Mouse (Mus musculus): Measurements from ENCODE around the gene Ammecr1. TPM values are rescaled to one million over a fixed set of nuclear protein-coding genes. Genes with fewer than 3 reads are reported as not detected.
A peak's percentile ranks its signal among the peaks of the same experiment; 100 is the strongest.

The Ammecr1 gene
- polyA plus RNA-seq, 1 experiment from 2014 or later: 12.8 TPM

GRCm38 (mm10) chrX:142829866-142830470 is 136.6 kb downstream of the Ammecr1 start:
- Histone ChIP-seq H3K27me3 (replicated peaks; ENCODE audit: control insufficient read depth, insufficient read depth, low read length) (no peaks in the 10 kb centered on the region), H3K36me3 (ENCODE audit: control insufficient read depth, insufficient read depth, low read length) (no peaks in the 10 kb centered on the region), H3K9ac (ENCODE audit: low read length) (no peak overlapping the region), H3K27ac (ENCODE audit: low read depth) (no peak overlapping the region), H3K9me3 (ENCODE audit: control insufficient read depth, low read length) (no peaks in the 10 kb centered on the region), H3K4me1 (replicated peaks; ENCODE audit: control insufficient read depth, insufficient read depth, low read length) (no peaks in the 10 kb centered on the region), H3K4me3 (ENCODE audit: low read depth, low read length) (no peak overlapping the region), H3K4me2 (ENCODE audit: low read length) (no peak overlapping the region)
- ATAC-seq (replicated peaks; ENCODE audit: low FRiP score, low TSS enrichment, low read depth) (no peak), DNase-seq (ENCODE audit: low spot score) (no peak)
- WGBS: 85% methylated on average over 12 of the region's 12 CpGs

DNA sequence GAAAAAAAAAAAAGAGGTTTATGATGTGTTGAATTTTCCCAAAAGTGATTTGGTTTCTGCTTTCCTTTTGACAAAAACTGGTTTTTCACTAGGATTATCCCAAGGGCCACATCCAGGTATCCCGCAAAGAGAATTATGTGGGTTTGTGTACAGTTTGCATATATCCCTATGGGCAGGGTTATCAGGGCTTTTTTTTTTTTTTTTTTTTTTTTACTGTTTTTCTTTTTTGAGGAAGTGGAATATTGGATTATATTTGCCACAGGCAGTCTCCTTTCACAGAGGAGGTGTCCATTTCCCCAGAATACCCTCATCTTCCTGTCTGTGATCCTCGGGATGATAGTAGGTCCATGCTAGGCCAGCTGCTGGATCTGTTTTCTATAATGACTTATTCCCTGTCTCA is 137.3 kb downstream of the Ammecr1 start:
- no peaks in the 10 kb centered on the region for H3K9me3 ChIP-seq (ENCODE audit: control insufficient read depth, low read length)
- no peak overlapping the region for H3K9ac ChIP-seq (ENCODE audit: low read length)
- WGBS: 88% methylated on average over 2 of the region's 2 CpGs

DNA sequence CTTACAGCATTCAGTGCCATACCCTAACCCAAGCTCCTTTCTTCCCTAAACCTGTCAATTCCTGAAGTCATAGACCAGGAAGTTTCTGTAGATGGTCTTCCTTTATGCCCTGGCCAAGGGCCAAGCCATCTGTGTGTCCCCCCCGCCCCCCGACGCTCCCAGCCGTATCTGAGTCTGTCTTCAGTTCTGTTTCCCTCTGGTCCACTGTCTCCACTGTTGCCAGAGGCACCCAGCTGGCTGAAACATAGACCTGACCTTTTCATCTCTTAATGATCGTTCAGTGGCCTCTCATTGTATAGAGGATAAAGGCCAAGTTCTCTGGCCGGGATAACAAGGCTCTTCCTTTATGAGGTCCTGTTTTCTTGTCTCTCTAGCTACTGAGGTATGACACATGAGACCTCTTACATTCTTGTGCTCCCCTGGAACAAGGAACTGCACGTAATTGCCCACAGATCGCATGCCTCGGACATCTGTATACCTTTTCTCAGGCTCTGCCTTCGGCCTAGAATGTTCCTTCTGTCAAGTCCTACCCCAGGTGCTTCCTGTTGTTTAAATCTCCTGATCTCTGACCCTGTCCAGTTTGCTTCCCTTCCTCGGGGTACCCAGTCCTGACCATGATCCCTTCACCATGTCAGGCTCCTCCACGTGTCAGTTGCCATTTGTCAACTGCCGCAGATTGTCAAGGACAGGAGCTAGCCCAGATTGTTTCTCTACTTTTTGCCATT is 138.2 kb downstream of the Ammecr1 start:
- Histone ChIP-seq H3K4me3 (ENCODE audit: low read depth, low read length) (no peak overlapping the region), H3K9ac (ENCODE audit: low read length) (no peak overlapping the region), H3K27ac (ENCODE audit: low read depth) (no peak overlapping the region), H3K4me2 (ENCODE audit: low read length) (no peak overlapping the region), H3K36me3 (ENCODE audit: control insufficient read depth, insufficient read depth, low read length) (no peaks in the 10 kb centered on the region), H3K4me1 (replicated peaks; ENCODE audit: control insufficient read depth, insufficient read depth, low read length) (no peaks in the 10 kb centered on the region), H3K9me3 (ENCODE audit: control insufficient read depth, low read length) (no peaks in the 10 kb centered on the region), H3K27me3 (replicated peaks; ENCODE audit: control insufficient read depth, insufficient read depth, low read length) (no peaks in the 10 kb centered on the region)
- DNase-seq (ENCODE audit: low spot score) (no peak), ATAC-seq (replicated peaks; ENCODE audit: low FRiP score, low TSS enrichment, low read depth) (no peak)
- 59% methylated on average over 13 of the region's 13 CpGs for WGBS

More for the DNA sequence above, 137.3 kb downstream of the Ammecr1 start:
- Histone ChIP-seq H3K4me1 (replicated peaks; ENCODE audit: control insufficient read depth, insufficient read depth, low read length) (no peaks in the 10 kb centered on the region), H3K27me3 (replicated peaks; ENCODE audit: control insufficient read depth, insufficient read depth, low read length) (no peaks in the 10 kb centered on the region), H3K36me3 (ENCODE audit: control insufficient read depth, insufficient read depth, low read length) (no peaks in the 10 kb centered on the region), H3K27ac (ENCODE audit: low read depth) (no peak overlapping the region), H3K4me2 (ENCODE audit: low read length) (no peak overlapping the region), H3K4me3 (ENCODE audit: low read depth, low read length) (no peak overlapping the region)
- DNase-seq (ENCODE audit: low spot score) (no peak), ATAC-seq (replicated peaks; ENCODE audit: low FRiP score, low TSS enrichment, low read depth) (no peak)

DNA sequence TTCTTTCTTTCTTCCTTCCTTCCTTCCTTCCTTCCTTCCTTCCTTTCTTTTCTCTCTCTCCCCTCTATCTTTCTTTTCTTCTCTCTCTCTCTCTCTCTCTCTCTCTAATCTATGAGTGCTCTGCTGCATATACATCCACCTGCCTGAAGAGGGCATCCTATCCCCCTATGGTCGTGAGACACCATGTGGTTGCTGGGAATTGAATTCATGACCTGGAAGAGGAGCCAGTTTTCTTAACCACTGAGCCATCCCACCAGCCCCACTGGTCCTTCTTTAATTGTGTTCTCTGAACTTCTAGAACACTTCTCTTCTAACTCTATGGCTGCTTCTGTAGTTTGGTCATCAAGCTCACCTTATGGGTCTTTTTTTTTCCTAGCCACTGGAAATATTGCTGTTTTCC is 138.9 kb downstream of the Ammecr1 start:
- H3K27ac ChIP-seq (ENCODE audit: low read depth): no peak overlapping the region
- no peak for ATAC-seq (replicated peaks; ENCODE audit: low FRiP score, low TSS enrichment, low read depth)
- DNase-seq (ENCODE audit: low spot score): no peak
- no peaks in the 10 kb centered on the region for H3K27me3 ChIP-seq (replicated peaks; ENCODE audit: control insufficient read depth, insufficient read depth, low read length)
- no peak overlapping the region for H3K4me2 ChIP-seq (ENCODE audit: low read length)
- H3K36me3 ChIP-seq (ENCODE audit: control insufficient read depth, insufficient read depth, low read length): no peaks in the 10 kb centered on the region
- H3K4me3 ChIP-seq (ENCODE audit: low read depth, low read length): no peak overlapping the region
- no peaks in the 10 kb centered on the region for H3K4me1 ChIP-seq (replicated peaks; ENCODE audit: control insufficient read depth, insufficient read depth, low read length)
- H3K9ac ChIP-seq (ENCODE audit: low read length): no peak overlapping the region
- H3K9me3 ChIP-seq (ENCODE audit: control insufficient read depth, low read length): no peaks in the 10 kb centered on the region
- WGBS: 50% methylated on average over 1 of the region's 1 CpGs

DNA sequence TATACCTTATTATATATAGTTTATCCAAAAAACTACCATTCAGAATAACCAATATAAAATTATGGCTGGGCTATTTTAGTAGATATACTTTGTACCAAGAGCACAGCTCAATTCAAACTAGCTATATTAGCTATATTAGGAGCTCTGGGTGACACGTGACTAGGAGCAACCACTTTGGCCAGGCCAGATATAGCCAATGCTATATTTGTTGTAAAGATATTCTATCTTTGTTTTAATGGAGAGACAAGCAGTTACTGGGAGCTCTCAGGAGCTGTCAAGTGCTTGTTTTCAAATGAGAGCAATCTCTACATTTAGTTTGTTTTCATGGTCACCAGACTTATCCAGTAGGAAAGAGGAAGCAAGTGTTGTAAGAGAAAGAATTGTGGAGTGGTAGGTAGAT is 141.2 kb downstream of the Ammecr1 start:
- H3K4me2 ChIP-seq (ENCODE audit: low read length): no peak overlapping the region
- ATAC-seq (replicated peaks; ENCODE audit: low FRiP score, low TSS enrichment, low read depth) (no peak), DNase-seq (ENCODE audit: low spot score) (no peak)
- H3K36me3 ChIP-seq (ENCODE audit: control insufficient read depth, insufficient read depth, low read length): no peaks in the 10 kb centered on the region
- H3K4me1 ChIP-seq (replicated peaks; ENCODE audit: control insufficient read depth, insufficient read depth, low read length): no peaks in the 10 kb centered on the region
- no peak overlapping the region for H3K27ac ChIP-seq (ENCODE audit: low read depth)
- H3K4me3 ChIP-seq (ENCODE audit: low read depth, low read length): no peak overlapping the region
- no peaks in the 10 kb centered on the region for H3K9me3 ChIP-seq (ENCODE audit: control insufficient read depth, low read length)
- WGBS: 67% methylated on average over 1 of the region's 1 CpGs
- no peaks in the 10 kb centered on the region for H3K27me3 ChIP-seq (replicated peaks; ENCODE audit: control insufficient read depth, insufficient read depth, low read length)
- no peak overlapping the region for H3K9ac ChIP-seq (ENCODE audit: low read length)

DNA sequence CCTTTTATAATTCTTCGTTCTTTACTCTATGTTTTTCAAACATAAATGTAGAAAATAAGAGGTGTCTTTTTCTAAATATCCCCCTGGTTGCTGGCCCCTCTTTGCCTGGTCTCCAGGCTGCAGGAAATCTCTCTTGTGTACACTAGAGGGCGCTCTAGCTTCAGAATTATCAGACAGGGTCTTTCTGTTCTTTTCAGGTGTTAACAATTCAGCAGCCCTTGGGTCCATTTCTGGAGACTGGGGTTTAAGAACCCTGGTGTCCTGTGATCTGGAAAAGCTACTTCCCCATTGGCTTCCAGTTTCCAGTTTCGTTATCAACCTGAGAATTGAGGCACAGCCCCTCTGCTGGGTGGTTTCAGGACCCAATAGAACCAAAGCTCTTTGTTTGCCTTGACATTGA is 144.7 kb downstream of the Ammecr1 start:
- H3K36me3 ChIP-seq (ENCODE audit: control insufficient read depth, insufficient read depth, low read length): no peaks in the 10 kb centered on the region
- DNase-seq (ENCODE audit: low spot score) (no peak), ATAC-seq (replicated peaks; ENCODE audit: low FRiP score, low TSS enrichment, low read depth) (no peak)
- H3K4me2 ChIP-seq (ENCODE audit: low read length): no peak overlapping the region
- WGBS: 38% methylated on average over 3 of the region's 3 CpGs
- no peaks in the 10 kb centered on the region for H3K4me1 ChIP-seq (replicated peaks; ENCODE audit: control insufficient read depth, insufficient read depth, low read length)
- no peak overlapping the region for H3K9ac ChIP-seq (ENCODE audit: low read length)
- H3K4me3 ChIP-seq (ENCODE audit: low read depth, low read length): no peak overlapping the region
- no peaks in the 10 kb centered on the region for H3K9me3 ChIP-seq (ENCODE audit: control insufficient read depth, low read length)
- no peak overlapping the region for H3K27ac ChIP-seq (ENCODE audit: low read depth)
- no peaks in the 10 kb centered on the region for H3K27me3 ChIP-seq (replicated peaks; ENCODE audit: control insufficient read depth, insufficient read depth, low read length)

- 76% methylated on average over 6 of the region's 6 CpGs for WGBS
- Histone ChIP-seq H3K9ac (ENCODE audit: low read length) (no peak overlapping the region), H3K4me3 (ENCODE audit: low read depth, low read length) (no peak overlapping the region), H3K9me3 (ENCODE audit: control insufficient read depth, low read length) (no peaks in the 10 kb centered on the region), H3K4me2 (ENCODE audit: low read length) (no peak overlapping the region), H3K36me3 (ENCODE audit: control insufficient read depth, insufficient read depth, low read length) (no peaks in the 10 kb centered on the region), H3K4me1 (replicated peaks; ENCODE audit: control insufficient read depth, insufficient read depth, low read length) (no peaks in the 10 kb centered on the region), H3K27ac (ENCODE audit: low read depth) (no peak overlapping the region), H3K27me3 (replicated peaks; ENCODE audit: control insufficient read depth, insufficient read depth, low read length) (no peaks in the 10 kb centered on the region)
- ATAC-seq (replicated peaks; ENCODE audit: low FRiP score, low TSS enrichment, low read depth) (no peak), DNase-seq (ENCODE audit: low spot score) (no peak)
Observed at GRCm38 (mm10) chrX:142821239-142821638, 145.3 kb downstream of the Ammecr1 start.

DNA sequence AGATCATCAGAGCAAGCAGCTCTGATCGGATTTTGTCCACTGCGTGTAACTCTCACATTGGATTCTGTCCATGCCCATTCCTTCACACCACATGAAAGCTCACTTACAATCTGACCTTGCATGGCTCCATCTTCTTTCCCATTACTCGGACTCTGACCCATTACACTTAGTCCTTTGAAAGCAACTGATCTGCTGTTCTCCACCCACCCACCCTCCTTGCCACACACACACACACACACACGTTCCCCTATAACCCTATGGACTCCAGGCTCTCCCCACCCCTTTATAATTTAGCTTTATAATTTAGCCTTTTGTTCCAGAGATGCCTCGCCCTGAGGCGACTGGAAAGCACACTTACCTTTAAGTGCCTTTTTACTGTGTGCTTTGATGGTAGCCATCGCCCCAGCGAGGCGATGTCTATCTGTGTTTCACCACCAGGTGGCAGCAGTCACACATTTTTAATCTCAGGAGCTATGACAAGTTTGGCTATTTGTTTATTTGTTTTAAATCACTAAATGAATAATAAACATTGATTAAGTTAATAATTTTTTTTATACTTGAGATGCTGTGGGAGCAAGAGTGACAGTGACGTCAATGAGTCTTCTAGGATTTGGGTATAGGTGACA is 148.4 kb downstream of the Ammecr1 start:
- Histone ChIP-seq H3K9me3 (ENCODE audit: control insufficient read depth, low read length) (no peaks in the 10 kb centered on the region), H3K4me2 (ENCODE audit: low read length) (no peak overlapping the region), H3K36me3 (ENCODE audit: control insufficient read depth, insufficient read depth, low read length) (no peaks in the 10 kb centered on the region), H3K27me3 (replicated peaks; ENCODE audit: control insufficient read depth, insufficient read depth, low read length) (no peaks in the 10 kb centered on the region), H3K4me3 (ENCODE audit: low read depth, low read length) (no peak overlapping the region), H3K4me1 (replicated peaks; ENCODE audit: control insufficient read depth, insufficient read depth, low read length) (no peaks in the 10 kb centered on the region), H3K27ac (ENCODE audit: low read depth) (no peak overlapping the region), H3K9ac (ENCODE audit: low read length) (no peak overlapping the region)
- ATAC-seq (replicated peaks; ENCODE audit: low FRiP score, low TSS enrichment, low read depth) (no peak), DNase-seq (ENCODE audit: low spot score) (peak; percentile 61)
- WGBS: 44% methylated on average over 10 of the region's 10 CpGs
